Mouse (Mus musculus) fibroblast of lung, adult 2 months (primary cell): ENCODE data around the gene Atf6b.

Experiments used
- DNase-seq: peaks from one replicate; pipeline ENCODE4 v3.0.0-alpha.2; 2011; ENCODE audit warnings: low read depth

Gene Atf6b

GRCm38 (mm10) chr17:34670235-34670634 is 23.3 kb downstream of the Atf6b start, which contains the start of gene Tnxb:
Gene Tnxb (plus strand): TSS chr17:34670535.
- no peak for DNase-seq

- no peak for DNase-seq
Measured at GRCm38 (mm10) chr17:34671151-34672066, 24.5 kb downstream of the Atf6b start.

- DNase-seq = no peak
Measured at GRCm38 (mm10) chr17:34672246-34672792, 25.4 kb downstream of the Atf6b start.

GRCm38 (mm10) chr17:34673139-34673538 is 26.2 kb downstream of the Atf6b start:
- no peak for DNase-seq

- DNase-seq = no peak
Measured at GRCm38 (mm10) chr17:34674524-34675204, 27.7 kb downstream of the Atf6b start.

GRCm38 (mm10) chr17:34675205-34676092 is 28.5 kb downstream of the Atf6b start:
- no peak for DNase-seq

- DNase-seq = no peak
Measured at GRCm38 (mm10) chr17:34676093-34676460, 29.1 kb downstream of the Atf6b start.

GRCm38 (mm10) chr17:34676671-34677070 is 29.7 kb downstream of the Atf6b start:
- DNase-seq = no peak

- no peak for DNase-seq
Measured at GRCm38 (mm10) chr17:34680191-34680590, 33.2 kb downstream of the Atf6b start.

GRCm38 (mm10) chr17:34680621-34681020 is 33.7 kb downstream of the Atf6b start:
- no peak for DNase-seq

- DNase-seq = peak; percentile 77
Measured at GRCm38 (mm10) chr17:34681132-34681571, 34.2 kb downstream of the Atf6b start.

- no peak for DNase-seq
Measured at GRCm38 (mm10) chr17:34681881-34682536, 35.1 kb downstream of the Atf6b start.

- no peak for DNase-seq
Measured at GRCm38 (mm10) chr17:34683179-34683578, 36.2 kb downstream of the Atf6b start.

GRCm38 (mm10) chr17:34683686-34684220 is 36.8 kb downstream of the Atf6b start:
- no peak for DNase-seq

- DNase-seq = peak; percentile 74
Measured at GRCm38 (mm10) chr17:34684253-34684893, 37.4 kb downstream of the Atf6b start.

GRCm38 (mm10) chr17:34685120-34686110 is 38.5 kb downstream of the Atf6b start:
- DNase-seq = peak; percentile 87

GRCm38 (mm10) chr17:34688889-34689288 is 41.9 kb downstream of the Atf6b start:
- DNase-seq = no peak

GRCm38 (mm10) chr17:34690458-34690857 is 43.5 kb downstream of the Atf6b start:
- DNase-seq = no peak

GRCm38 (mm10) chr17:34692906-34693305 is 46.0 kb downstream of the Atf6b start:
- no peak for DNase-seq
